Mouse (Mus musculus) erythroid progenitor cell, adult 5-6 weeks (primary cell): ENCODE results near the gene 9930104L06Rik. TPM values are rescaled to one million over a fixed set of nuclear protein-coding genes. Genes with fewer than 3 reads are reported as not detected.

Experiments
- ATAC-seq: replicated peaks from 2 replicates; pipeline ENCODE4 v1.8.0; 2016; ENCODE audit warnings: moderate number of reproducible peaks, mild to moderate bottlenecking, moderate TSS enrichment, inconsistent platforms; ENCODE audit not compliant: poor library complexity, low FRiP score, severe bottlenecking
- total RNA-seq, 2 experiments: library from RNA; stranded (forward) in 1 of 2; stranded (reverse) in 1 of 2; fragments of 150-400 nt in 1 of 2; fragments of 186-747, 209-891 nt in 1 of 2; gene quantifications; 2 replicates each; pipeline versions ENCODE4 v1.2.3 to v1.2.4; 2015 to 2017; ENCODE audit warnings: low replicate concordance in 2 of 2

The 9930104L06Rik gene
- total RNA-seq, 2 experiments from 2014 or later: 1.7 to 12.2 TPM

- ATAC-seq: no peak
Measured at GRCm38 (mm10) chr4:124953546-124953945, 16.7 kb downstream of the 9930104L06Rik start.

GRCm38 (mm10) chr4:124957284-124957683 is 20.4 kb downstream of the 9930104L06Rik start:
- no peak for ATAC-seq

GRCm38 (mm10) chr4:124959062-124959461 is 22.2 kb downstream of the 9930104L06Rik start:
- no peak for ATAC-seq

DNA sequence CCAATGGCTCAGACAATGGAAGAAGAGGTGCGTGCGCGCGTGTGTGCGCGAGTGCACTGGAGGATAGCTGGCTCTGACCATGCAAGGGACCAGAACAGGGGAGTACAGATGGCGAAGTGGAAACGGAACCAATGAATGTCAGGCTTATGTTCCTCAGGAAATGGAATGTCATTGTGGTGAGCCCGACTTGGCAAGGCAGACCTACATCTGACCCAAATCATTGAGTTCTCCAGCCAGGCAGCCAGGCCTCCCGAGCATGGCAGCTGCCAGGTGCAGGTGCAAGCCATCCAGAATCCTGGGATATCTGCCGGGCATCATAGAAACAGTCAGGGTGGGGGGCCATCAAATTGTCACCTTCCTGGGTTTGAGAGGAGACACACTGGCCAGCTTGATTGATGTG is 24.1 kb downstream of the 9930104L06Rik start:
- no peak for ATAC-seq

DNA sequence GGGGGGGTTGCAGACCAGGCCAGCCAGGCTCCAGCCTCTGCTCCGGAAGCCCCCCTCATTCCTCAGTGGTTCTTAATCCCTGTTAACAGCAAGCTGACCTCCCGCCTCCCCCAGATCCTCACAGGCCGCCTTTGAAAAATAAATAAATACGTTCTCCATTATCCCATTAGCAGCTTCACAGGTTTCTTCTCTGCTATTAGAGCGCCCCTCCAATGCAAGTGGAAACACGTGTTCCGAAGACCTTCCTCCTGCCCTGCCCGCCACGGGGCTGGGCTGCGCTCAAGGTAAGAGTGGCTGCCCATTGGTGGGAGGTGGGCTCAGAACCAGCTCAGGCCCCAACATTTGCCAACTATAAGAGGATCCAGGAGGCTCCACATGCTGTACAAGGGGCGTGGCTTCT is 25.7 kb downstream of the 9930104L06Rik start:
- no peak for ATAC-seq

DNA sequence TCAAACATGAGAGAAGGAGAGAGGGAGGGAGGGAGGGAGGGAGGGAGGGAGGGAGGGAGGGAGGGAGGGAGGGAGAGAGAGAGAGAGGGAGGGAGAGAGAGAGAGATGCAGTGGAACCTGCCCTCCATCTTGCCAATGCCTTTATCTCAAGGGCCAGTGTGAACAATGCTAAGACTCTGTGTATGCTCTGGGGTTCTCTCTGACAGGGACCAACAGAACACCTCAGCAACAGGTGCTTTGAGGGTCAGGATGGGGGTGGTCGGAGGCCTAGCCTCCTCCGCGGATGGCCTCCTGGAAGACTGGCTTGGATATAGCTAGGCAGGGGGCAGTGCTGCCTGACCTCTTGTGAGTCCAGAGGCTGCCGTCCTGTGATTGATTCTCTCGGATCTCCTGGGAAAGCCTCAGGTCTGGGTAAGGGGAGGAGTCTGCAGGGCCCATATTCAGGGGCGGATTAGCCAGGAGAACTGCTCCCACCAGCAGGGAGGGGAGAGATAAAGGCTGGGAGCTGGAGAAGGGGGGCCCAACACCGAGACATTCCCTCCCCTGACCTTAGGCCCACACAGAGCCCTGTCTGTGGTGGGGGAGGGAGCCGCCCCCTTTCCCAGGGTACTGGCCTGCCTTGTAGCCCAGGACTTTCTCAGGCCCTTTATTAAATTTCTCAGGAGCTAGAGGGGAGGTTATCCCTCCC is 28.2 kb downstream of the 9930104L06Rik start:
- no peak for ATAC-seq

GRCm38 (mm10) chr4:124968711-124969110 is 31.9 kb downstream of the 9930104L06Rik start:
- no peak for ATAC-seq

- no peak for ATAC-seq
Measured at GRCm38 (mm10) chr4:124969219-124969848, 32.5 kb downstream of the 9930104L06Rik start.

- no peak for ATAC-seq
Measured at GRCm38 (mm10) chr4:124970194-124970593, 33.3 kb downstream of the 9930104L06Rik start.

GRCm38 (mm10) chr4:124970677-124971076 is 33.8 kb downstream of the 9930104L06Rik start:
- ATAC-seq: no peak

- ATAC-seq: no peak
Measured at GRCm38 (mm10) chr4:124971094-124971493, 34.2 kb downstream of the 9930104L06Rik start.

- no peak for ATAC-seq
Measured at GRCm38 (mm10) chr4:124972316-124972715, 35.5 kb downstream of the 9930104L06Rik start.

GRCm38 (mm10) chr4:124973296-124973695 is 36.4 kb downstream of the 9930104L06Rik start:
- ATAC-seq: no peak

DNA sequence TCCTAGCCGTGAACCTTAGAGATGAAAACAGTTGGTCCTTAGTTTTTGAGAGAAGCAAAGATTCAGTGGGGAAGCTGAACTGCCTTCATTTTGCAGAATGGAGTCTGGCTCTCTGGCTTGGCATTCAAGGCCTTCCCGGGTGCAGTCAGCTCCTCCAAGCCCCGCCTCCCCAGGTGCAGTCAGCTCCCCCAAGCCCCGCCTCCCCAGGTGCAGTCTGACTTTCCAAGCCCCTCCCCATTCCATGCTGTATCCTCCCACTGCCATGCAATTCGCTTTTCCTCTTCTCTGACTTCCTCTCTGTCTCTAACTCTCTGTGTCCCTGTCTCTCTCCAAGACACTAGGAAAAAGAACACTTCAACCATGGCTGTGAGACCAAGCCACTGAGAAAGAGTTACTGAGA is 41.4 kb downstream of the 9930104L06Rik start:
- ATAC-seq: no peak

DNA sequence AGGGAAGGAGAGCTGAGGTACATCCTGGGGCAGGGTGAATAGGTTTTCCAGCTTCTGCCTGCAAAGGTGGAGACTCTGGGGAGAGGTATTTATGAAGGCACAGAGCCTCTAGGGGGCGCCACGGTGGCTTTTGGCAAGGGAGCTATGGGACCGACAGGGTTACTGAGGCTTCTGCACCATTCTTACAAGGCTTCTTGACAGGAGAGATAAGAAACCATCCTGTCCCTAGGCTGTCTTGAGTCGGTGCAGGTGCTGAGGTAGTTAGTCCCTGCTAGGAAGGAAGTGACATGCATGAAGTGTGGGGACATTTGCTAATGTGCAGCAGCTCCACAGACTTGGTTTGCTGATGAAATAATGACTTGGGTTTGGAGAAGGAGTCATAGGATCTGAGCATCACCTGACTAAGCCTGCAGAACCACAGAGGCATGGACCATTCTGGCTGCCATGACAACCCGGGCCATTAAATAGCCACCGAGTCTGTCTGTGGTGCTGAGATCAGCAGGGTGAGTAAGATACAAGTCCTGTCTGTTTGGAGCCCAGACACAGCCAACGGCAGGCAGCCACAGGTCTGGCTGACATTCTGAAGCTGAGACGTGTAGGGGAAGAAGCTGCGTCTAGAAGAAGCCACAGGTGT is 47.2 kb downstream of the 9930104L06Rik start:
- no peak for ATAC-seq

GRCm38 (mm10) chr4:124984871-124985670 is 48.2 kb downstream of the 9930104L06Rik start:
- ATAC-seq: no peak

GRCm38 (mm10) chr4:124985671-124986602 is 49.1 kb downstream of the 9930104L06Rik start, which contains the start of gene Rspo1:
Rspo1 (plus strand) TSS chr4:124986430.
- ATAC-seq: no peak

DNA sequence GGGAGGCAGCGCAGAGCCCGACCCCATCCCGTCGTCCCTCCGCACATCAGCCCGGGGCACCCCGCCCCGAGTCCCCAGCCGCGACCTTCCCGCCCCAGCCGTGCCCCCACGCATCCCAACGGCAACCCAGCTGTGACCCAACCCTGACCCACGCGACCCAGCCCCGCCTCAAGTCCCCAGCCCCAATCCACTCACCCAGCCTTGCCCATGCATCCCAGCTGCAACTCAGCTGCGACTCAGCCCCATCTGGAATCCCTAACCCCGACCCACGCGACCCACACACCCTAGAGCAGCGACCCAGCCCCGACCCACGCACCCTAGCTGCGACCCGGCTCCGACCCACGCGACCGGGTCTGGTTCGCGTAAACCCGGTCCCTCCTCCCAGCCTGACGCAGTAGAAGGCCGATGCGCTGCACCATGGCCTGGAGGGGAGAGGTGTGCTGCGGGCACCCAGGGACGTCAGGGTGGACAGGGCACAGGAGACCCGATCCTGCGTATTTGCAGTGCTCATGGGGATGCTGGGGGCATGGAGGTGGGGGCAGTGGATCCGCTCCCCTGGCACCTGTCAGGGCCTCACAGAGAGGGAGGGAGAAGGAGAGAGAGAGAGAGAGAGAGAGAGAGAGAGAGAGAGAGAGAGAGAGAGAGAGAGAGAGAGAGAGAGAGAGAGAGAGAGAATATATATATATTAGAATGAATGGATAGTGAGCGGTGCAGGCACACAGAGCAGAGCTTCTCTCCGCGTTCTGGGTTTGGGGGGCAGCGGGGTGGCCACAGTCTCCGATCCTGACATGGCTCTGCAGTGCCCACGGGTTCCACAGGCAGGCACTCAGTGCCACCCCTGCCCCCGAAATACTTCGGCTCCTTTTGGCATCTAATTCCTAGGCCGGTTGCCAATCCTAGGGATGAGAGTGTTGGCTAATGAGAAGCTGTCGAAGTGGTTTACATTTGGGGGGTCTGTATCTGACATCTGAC is 50.2 kb downstream of the 9930104L06Rik start:
- ATAC-seq: no peak
